Mouse (Mus musculus): ENCODE results near the gene Aqp7. TPM values are rescaled to one million over a fixed set of nuclear protein-coding genes. Genes with fewer than 3 reads are reported as not detected.
A peak's percentile ranks its signal among the peaks of the same experiment; 100 is the strongest.

Aqp7 gene
- polyA plus RNA-seq, 1 experiment from 2014 or later: 0.16 TPM

DNA sequence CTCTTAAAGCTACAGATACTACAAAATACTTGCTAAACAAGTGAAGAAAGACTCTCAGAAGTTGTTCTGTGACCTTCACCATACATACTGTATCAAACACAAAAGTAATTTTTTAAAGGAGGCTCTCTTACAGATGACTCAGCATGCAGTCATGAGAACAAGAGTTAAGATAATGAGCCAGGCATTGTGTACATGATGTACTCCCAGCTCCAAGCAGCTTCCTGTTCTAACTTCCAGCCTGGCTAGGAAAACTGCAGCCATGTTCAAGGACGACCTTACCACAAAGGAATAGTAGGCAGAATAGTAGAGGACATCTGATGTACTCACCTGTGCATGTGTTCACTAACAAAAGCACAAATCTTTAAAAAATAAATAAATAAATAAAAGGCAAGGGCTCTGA lies 47.7 kb downstream of the Aqp7 start:
- 82% methylated on average over 1 of the region's 1 CpGs for WGBS
- no peak overlapping the region for H3K9ac ChIP-seq (replicated peaks; ENCODE audit: low read length)

DNA sequence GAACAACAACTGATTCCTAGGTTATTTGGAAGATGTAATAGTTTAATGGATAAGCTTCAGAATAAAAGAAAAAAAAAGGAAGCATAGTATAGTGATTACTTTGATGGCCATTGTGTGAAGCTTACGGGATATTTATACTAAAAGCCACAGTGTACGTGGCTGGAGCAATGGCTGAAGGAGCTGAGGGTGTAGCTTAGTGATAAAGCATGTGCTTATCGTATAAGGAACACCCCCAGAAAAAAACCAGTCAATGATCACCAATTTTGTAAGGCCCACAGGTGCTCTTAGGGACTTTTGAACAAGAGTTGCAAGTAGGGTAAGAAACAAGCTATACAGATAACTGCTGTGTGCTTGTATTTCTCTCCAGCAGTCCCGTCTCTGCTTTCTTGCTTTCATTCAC lies 50.0 kb downstream of the Aqp7 start:
- WGBS: 94% methylated on average over 4 of the region's 4 CpGs
- H3K27ac ChIP-seq (replicated peaks; ENCODE audit: low read depth, low read length): no peak overlapping the region
- no peak overlapping the region for H3K4me2 ChIP-seq (ENCODE audit: low read length)
- no peak overlapping the region for H3K9ac ChIP-seq (replicated peaks; ENCODE audit: low read length)
- DNase-seq (no peak), ATAC-seq (ENCODE audit: low FRiP score, low TSS enrichment) (no peak)
- H3K4me3 ChIP-seq (replicated peaks; ENCODE audit: low read depth, low read length): no peak overlapping the region
- H3K36me3 ChIP-seq (ENCODE audit: control insufficient read depth, insufficient read depth, low read length): peaks cover 97% of the 10 kb centered on the region
- H3K27me3 ChIP-seq (ENCODE audit: control insufficient read depth, insufficient read depth, low read length): no peaks in the 10 kb centered on the region
- H3K9me3 ChIP-seq (ENCODE audit: control insufficient read depth, low read length): no peaks in the 10 kb centered on the region
- H3K4me1 ChIP-seq (ENCODE audit: control insufficient read depth, insufficient read depth, low read length): no peaks in the 10 kb centered on the region

More for the DNA sequence above, 47.7 kb downstream of the Aqp7 start:
- Histone ChIP-seq H3K9me3 (ENCODE audit: control insufficient read depth, low read length) (no peaks in the 10 kb centered on the region), H3K27ac (replicated peaks; ENCODE audit: low read depth, low read length) (no peak overlapping the region), H3K36me3 (ENCODE audit: control insufficient read depth, insufficient read depth, low read length) (peaks cover 96% of the 10 kb centered on the region), H3K4me3 (replicated peaks; ENCODE audit: low read depth, low read length) (no peak overlapping the region), H3K4me1 (ENCODE audit: control insufficient read depth, insufficient read depth, low read length) (no peaks in the 10 kb centered on the region), H3K4me2 (ENCODE audit: low read length) (no peak overlapping the region), H3K27me3 (ENCODE audit: control insufficient read depth, insufficient read depth, low read length) (no peaks in the 10 kb centered on the region)
- DNase-seq (no peak), ATAC-seq (ENCODE audit: low FRiP score, low TSS enrichment) (no peak)

DNA sequence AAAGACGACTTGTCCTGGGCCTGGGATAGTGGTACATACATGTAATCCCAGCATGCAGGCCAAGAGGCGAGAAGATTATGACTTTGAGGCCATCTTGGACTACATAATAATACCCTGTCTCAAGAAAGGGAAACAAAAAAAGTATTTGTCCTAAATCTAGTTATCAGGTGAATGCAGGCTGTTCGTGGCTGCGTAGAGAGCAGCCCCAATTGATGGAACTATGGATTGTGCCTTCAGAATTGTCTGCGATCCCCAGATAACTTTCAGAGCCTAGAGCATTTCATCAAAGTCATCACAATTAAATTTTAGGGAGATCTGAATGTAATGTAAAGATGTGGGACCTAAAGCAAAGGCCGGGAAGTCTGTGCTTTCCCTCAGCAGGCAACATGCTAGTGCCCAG lies 51.6 kb downstream of the Aqp7 start:
- H3K9ac ChIP-seq (replicated peaks; ENCODE audit: low read length): no peak overlapping the region
- H3K4me3 ChIP-seq (replicated peaks; ENCODE audit: low read depth, low read length): no peak overlapping the region
- no peak overlapping the region for H3K4me2 ChIP-seq (ENCODE audit: low read length)
- no peaks in the 10 kb centered on the region for H3K27me3 ChIP-seq (ENCODE audit: control insufficient read depth, insufficient read depth, low read length)
- no peak for DNase-seq
- no peaks in the 10 kb centered on the region for H3K9me3 ChIP-seq (ENCODE audit: control insufficient read depth, low read length)
- WGBS: 96% methylated on average over 6 of the region's 6 CpGs
- H3K4me1 ChIP-seq (ENCODE audit: control insufficient read depth, insufficient read depth, low read length): no peaks in the 10 kb centered on the region
- H3K27ac ChIP-seq (replicated peaks; ENCODE audit: low read depth, low read length): no peak overlapping the region
- peaks cover 99% of the 10 kb centered on the region for H3K36me3 ChIP-seq (ENCODE audit: control insufficient read depth, insufficient read depth, low read length)
- ATAC-seq (ENCODE audit: low FRiP score, low TSS enrichment): no peak

DNA sequence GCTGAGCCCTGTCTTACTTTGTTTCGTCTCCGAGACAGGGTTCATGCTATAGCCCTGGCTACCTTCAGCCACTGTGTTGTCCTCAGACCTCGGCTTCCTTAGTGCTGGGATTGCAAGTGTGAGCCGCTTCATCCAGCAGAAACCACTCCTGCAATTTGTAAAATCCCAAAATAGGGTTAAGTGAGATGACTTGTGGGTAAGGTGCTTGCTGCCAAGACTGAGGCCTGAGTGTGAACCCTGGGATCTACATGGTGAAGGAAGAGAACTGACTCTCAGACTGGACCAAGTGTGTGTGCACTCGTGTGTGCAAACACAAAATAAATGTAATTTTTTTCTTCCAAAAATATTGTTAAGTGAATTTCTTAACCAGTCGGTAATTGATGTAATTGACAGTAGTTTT lies 58.3 kb downstream of the Aqp7 start:
- H3K9ac ChIP-seq (replicated peaks; ENCODE audit: low read length): no peak overlapping the region
- H3K36me3 ChIP-seq (ENCODE audit: control insufficient read depth, insufficient read depth, low read length): peaks cover 93% of the 10 kb centered on the region
- no peaks in the 10 kb centered on the region for H3K9me3 ChIP-seq (ENCODE audit: control insufficient read depth, low read length)
- 86% methylated on average over 6 of the region's 6 CpGs for WGBS
- H3K27ac ChIP-seq (replicated peaks; ENCODE audit: low read depth, low read length): no peak overlapping the region
- ATAC-seq (ENCODE audit: low FRiP score, low TSS enrichment): no peak
- H3K4me2 ChIP-seq (ENCODE audit: low read length): no peak overlapping the region
- H3K27me3 ChIP-seq (ENCODE audit: control insufficient read depth, insufficient read depth, low read length): no peaks in the 10 kb centered on the region
- DNase-seq: no peak
- H3K4me1 ChIP-seq (ENCODE audit: control insufficient read depth, insufficient read depth, low read length): no peaks in the 10 kb centered on the region
- no peak overlapping the region for H3K4me3 ChIP-seq (replicated peaks; ENCODE audit: low read depth, low read length)

DNA sequence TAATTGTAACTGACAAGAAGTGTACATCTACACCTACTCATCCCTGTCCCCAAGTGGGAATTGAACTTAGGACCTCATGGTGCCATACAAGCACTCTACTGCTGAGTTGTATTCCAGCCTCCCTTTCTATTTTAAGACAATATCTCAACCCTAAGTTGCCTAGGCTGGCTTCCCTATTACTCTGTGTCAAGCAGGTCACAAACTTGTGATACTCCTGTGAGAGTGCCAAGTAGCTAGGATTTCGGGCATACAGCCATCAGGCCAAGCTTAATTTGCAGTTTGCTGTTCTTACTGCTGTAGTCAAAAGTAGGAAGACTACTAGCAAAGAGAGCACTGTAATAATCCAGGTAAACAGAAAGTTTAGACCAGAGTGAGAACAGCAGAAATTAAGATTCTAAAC lies 64.3 kb downstream of the Aqp7 start:
- H3K9me3 ChIP-seq (ENCODE audit: control insufficient read depth, low read length): no peaks in the 10 kb centered on the region
- H3K9ac ChIP-seq (replicated peaks; ENCODE audit: low read length): no peak overlapping the region
- H3K4me1 ChIP-seq (ENCODE audit: control insufficient read depth, insufficient read depth, low read length): no peaks in the 10 kb centered on the region
- WGBS: 82% methylated on average over 1 of the region's 1 CpGs
- H3K27me3 ChIP-seq (ENCODE audit: control insufficient read depth, insufficient read depth, low read length): no peaks in the 10 kb centered on the region
- DNase-seq (no peak), ATAC-seq (ENCODE audit: low FRiP score, low TSS enrichment) (no peak)
- no peak overlapping the region for H3K4me2 ChIP-seq (ENCODE audit: low read length)
- no peak overlapping the region for H3K4me3 ChIP-seq (replicated peaks; ENCODE audit: low read depth, low read length)
- no peak overlapping the region for H3K27ac ChIP-seq (replicated peaks; ENCODE audit: low read depth, low read length)
- peaks cover 78% of the 10 kb centered on the region for H3K36me3 ChIP-seq (ENCODE audit: control insufficient read depth, insufficient read depth, low read length)

Small RNA genes within 50 kb of the gene (microRNA-seq; reads per million reads assigned to microRNA genes)
- 2.9 reads per million, percentile 19 among the genes with 10 or more reads in this experiment for gene Mir3094

Other genes with a start within 250 kb of the Aqp7 start
- 4.3 and 7.6 TPM in 2 replicates for gene B4galt1, start 194.1 kb downstream of the Aqp7 start, polyA plus RNA-seq (2014; fragmentation: Nextera tagmentation; extraction: Ambion mirVana)
- gene Spink4, start 128.1 kb downstream of the Aqp7 start, polyA plus RNA-seq (2014; fragmentation: Nextera tagmentation; extraction: Ambion mirVana): not detected in 2 replicates
- gene Bag1, start 99.8 kb downstream of the Aqp7 start, polyA plus RNA-seq (2014; fragmentation: Nextera tagmentation; extraction: Ambion mirVana): 203 and 204 TPM in 2 replicates
- 172 and 186 TPM in 2 replicates for gene Chmp5, start 99.7 kb downstream of the Aqp7 start, polyA plus RNA-seq (2014; fragmentation: Nextera tagmentation; extraction: Ambion mirVana)
- 90.8 and 114 TPM in 2 replicates for gene Nfx1, start 77.2 kb downstream of the Aqp7 start, polyA plus RNA-seq (2014; fragmentation: Nextera tagmentation; extraction: Ambion mirVana)
- 0.22 TPM in 1 of 2 replicates, not detected in the other for gene Aqp3, start 50.0 kb upstream of the Aqp7 start, polyA plus RNA-seq (2014; fragmentation: Nextera tagmentation; extraction: Ambion mirVana)
- gene Nol6, start 76.3 kb upstream of the Aqp7 start, polyA plus RNA-seq (2014; fragmentation: Nextera tagmentation; extraction: Ambion mirVana): 35.7 and 38.1 TPM in 2 replicates
- 75.7 and 80.7 TPM in 2 replicates for gene Ube2r2, start 87.6 kb upstream of the Aqp7 start, polyA plus RNA-seq (2014; fragmentation: Nextera tagmentation; extraction: Ambion mirVana)
- gene Ubap2, start 227.0 kb upstream of the Aqp7 start, polyA plus RNA-seq (2014; fragmentation: Nextera tagmentation; extraction: Ambion mirVana): 41.9 and 56.2 TPM in 2 replicates

All from midbrain, embryonic 14.5 days (tissue).